Mouse (Mus musculus) ES-E14 (cell line): ENCODE measurements at regions not wholly inside any gene's neighbourhood (a gene's known extent, or its start where the extent isn't known, plus 50 kb on each side); places are given as distances from the start of the nearest gene placed in this dataset.

Source experiments
- CHD2 ChIP-seq: IDR thresholded peaks from 2 replicates; pipeline ENCODE4 v1.6.1; 2014; ENCODE audit warnings: mild to moderate bottlenecking, low read depth, low read length, inconsistent platforms
- HCFC1 ChIP-seq: IDR thresholded peaks from 2 replicates; pipeline ENCODE4 v1.6.1; 2012; ENCODE audit warnings: low read length, inconsistent platforms, borderline replicate concordance; ENCODE audit not compliant: insufficient read depth
- ZC3H11A ChIP-seq: IDR thresholded peaks from 2 replicates; pipeline ENCODE4 v1.6.1; 2012; ENCODE audit warnings: low read depth, mild to moderate bottlenecking, inconsistent platforms, low read length, borderline replicate concordance
- ZNF384 ChIP-seq: IDR thresholded peaks from 2 replicates; pipeline ENCODE4 v1.6.1; 2012; ENCODE audit warnings: low read depth, low read length, inconsistent platforms

- TF ChIP-seq ZC3H11A (no peak), CHD2 (no peak), HCFC1 (no peak), ZNF384 (no peak)
Measured at GRCm38 (mm10) chr13:31078751-31079150, 104.7 kb downstream of the Gm5447 start.
